Mouse (Mus musculus) frontal cortex, adult 2 months (tissue): Measurements from ENCODE around the gene Tmtc1. TPM values are rescaled to one million over a fixed set of nuclear protein-coding genes. Genes with fewer than 3 reads are reported as not detected.

Experiments
- DNase-seq, 2 experiments: peaks; one replicate each; pipeline ENCODE4 v3.0.0; 2022; ENCODE audit warnings: low spot score in 1 of 2; ENCODE audit errors: extremely low spot score in 1 of 2
- polyA plus RNA-seq: library from polyadenylated mRNA; depleted of rRNA; stranded (reverse); fragments of >200 nt; gene quantifications from 2 replicates; pipeline ENCODE4 v1.2.3, GENCODE M21; 2012

Tmtc1 gene
- polyA plus RNA-seq, 1 experiment, result 32.2 TPM

DNA sequence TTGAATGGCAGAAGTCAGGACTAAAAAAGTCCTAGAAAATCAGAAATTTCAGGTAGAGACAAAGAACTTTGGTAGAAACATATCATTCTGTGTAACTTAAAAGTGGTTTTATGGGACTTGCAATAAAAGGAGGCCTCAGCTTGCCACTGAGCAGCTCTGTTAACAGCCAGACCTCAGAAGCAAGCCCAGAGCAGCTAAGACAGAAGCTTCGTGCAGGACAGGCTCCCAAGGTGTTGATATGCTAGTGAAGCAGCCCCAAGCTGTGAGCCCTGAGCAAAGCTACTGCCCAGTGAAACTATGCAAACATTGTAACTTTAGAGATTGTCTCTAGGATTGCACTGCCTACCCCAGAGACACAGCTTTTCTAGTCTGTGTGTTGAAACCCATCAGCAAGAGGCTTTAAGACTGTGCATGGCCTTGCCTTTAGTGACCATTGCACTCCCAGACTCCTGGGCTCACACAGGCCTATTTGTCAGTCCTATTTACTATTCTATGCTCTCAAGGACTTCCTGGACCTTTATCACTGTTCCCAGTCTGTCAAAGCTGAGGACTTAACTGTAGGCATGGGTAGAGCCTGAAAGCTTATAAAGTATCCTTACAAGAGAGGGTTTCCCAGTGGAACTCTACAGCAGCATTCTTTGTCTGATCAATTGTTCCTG is 188.7 kb downstream of the Tmtc1 start:
- no peak for DNase-seq

GRCm38 (mm10) chr6:148249221-148249620 is 195.0 kb downstream of the Tmtc1 start:
- no peak for DNase-seq

DNA sequence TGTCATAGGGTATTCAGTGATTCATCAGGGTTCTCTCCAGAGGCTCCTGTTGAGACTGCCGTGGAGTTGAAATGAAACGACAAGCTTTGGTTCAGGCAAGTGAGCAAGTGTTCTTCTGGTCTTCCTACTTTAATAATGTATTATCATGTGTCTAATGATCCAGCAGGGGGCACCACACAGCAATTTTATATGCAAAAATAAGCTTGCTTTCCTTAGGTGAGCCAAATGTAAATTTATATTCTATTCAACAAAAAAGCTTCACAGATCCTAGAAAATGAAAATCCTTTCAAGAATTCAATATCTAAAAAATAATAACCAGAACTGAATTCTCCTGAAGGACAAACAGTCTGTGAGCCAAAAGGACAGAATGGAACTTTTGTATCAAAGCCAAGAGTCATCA is 195.6 kb downstream of the Tmtc1 start:
- DNase-seq, result peak in 1 of 2 experiments; percentile 83

- no peak for DNase-seq
These were observed 197.6 kb downstream of the Tmtc1 start for GRCm38 (mm10) chr6:148246544-148246943.

- DNase-seq, result no peak
These were observed 199.4 kb downstream of the Tmtc1 start for GRCm38 (mm10) chr6:148244836-148245235.

DNA sequence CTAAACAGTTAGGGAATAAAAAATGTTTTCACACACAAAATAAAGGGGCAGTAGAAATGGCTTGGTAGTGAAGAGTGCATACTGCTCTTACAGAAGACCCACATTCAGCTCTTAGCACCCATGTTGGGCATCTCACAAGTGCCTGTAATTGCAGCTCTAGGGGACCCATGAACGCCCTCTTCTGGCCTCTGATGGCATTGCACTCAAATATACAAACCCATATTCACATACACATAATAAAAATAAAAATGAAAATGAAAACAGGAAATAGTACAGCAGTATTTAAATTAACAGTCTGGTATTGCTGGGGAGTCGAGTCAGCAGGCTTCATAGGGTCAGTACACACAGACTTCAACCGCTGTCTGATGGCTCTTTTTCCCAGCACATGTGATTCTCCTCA is 201.9 kb downstream of the Tmtc1 start:
- DNase-seq, result no peak

DNA sequence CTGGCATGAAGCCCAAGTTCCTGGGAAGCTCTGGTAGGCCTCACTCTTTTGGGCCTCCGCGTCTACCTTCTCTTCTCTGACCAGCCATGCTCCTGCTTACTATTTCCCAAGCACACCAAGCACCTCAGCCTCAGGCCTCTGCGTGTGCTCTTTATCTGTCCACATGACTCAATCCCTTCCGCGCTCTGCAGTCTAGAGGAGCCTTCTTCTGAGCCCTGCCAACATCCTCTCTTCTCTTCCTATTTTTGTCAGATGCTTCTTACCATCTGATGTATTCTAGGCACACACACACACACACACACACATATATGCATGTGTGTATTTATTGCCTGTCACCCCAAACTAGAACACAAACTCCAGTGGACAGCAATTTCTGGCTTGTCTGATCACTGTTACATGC is 202.5 kb downstream of the Tmtc1 start:
- no peak for DNase-seq

DNA sequence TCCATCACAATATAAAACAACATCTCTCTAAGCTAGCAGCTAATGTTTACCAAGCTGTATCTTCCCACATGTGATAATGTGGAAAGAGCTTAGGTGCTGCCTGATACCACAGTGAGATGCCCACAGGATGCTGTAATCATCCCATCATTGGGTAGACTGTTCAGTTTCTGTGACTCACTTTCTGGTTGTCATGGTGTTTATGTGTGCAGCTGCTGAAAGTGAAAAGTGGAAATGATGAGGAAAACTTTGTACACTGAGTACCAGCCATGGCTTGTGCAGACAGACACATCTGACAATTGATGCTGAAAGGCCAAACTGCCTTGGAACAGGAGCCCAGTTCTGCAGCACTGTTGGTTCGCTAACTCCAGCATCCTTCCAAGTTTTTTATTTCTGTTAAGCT is 204.9 kb downstream of the Tmtc1 start:
- no peak for DNase-seq

DNA sequence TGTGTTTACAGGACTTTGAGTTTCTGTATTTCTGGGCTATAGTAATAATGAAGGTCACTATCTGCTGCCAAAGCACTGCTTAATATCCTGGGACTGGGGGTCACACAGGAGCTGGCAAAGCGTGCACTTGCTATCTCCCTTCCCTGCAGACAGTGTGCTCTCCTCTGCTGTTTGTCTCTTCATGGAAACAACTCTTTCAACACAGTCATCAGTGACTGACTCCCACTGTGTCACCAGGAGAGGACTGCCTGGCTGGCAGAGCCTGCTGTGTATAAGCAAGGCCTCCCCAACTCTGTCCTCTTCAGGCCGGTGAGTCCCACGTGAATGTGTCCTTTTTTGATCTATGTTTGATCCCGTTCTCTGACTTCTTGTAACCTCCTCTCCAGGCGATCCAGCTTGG is 206.7 kb downstream of the Tmtc1 start:
- no peak for DNase-seq

DNA sequence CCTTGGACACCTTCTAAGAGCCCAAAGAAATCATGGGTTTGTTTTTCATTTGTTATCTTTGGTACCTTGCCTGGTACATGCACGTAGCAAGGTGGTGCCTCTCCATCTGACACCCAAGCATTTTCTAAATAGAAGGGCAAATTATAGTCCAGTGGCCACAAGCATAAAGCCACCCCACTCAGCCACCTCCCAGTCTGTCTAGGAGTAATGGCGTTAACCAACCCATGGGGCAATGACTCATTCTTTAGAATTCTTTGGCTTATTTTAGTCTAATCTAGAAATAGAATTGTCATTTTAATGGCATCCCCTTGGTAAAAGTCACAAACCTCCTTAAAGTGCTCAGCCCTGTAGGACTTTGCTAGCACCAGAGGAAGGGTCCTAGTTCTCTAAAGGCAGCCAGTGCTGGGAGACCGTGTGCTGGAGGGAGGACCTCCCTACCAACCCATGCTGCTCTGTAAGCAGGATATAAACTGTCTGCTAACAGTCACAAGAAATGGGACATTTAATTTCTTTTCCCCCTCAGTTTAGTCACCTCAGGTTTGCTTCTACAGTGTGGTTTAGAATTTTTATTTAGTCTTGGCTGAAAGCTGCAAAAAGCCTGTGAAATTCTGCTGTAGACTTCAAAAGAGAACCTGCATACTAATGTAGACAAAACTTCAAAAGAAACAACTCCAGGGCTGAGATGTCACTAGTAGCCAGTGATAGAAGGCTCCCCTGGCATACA is 209.9 kb downstream of the Tmtc1 start:
- DNase-seq, result no peak

DNA sequence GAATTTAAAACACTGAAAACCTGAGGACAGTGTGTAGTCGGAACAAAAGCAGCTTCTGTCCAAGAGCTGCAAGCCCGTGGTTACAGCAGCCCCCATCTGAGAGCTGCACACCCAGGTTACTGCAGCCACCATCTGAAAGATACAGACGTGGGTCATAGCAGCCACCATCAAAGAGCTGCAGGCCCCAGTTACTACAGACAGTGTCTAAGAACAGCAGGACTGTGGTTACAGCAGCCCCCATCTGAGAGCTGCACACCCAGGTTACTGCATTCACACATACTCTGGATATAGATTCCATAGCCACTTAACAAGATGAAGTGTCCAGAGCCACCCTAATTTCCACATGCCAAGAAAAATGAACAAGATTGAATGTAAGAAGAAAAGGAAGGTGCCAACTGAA is 216.6 kb downstream of the Tmtc1 start:
- no peak for DNase-seq

- no peak for DNase-seq
These were observed 221.5 kb downstream of the Tmtc1 start for GRCm38 (mm10) chr6:148222686-148223085.

- DNase-seq, result no peak
These were observed 225.7 kb downstream of the Tmtc1 start for GRCm38 (mm10) chr6:148218235-148219076.

DNA sequence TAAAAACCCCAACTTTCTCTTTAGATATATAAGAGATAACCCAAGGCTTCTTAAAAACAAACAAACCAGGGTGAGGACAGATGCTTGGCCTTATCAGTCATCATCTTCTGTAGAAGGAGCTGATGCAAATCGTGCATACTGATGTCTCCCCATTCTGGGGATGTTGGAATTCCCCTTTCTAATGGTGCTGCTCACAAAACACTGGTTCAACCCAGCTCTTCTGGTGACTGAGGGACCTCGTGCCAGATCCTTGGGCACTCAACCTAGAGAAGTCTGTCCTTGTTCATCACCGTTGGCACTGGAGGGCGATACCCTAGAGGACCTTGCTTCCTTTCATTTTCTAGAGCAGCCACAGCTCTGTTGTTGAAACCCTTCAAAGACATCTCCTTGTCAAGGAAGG is 227.4 kb downstream of the Tmtc1 start:
- DNase-seq, result no peak

GRCm38 (mm10) chr6:148214765-148215164 is 229.4 kb downstream of the Tmtc1 start:
- peak in 1 of 2 experiments; percentile 77 for DNase-seq

DNA sequence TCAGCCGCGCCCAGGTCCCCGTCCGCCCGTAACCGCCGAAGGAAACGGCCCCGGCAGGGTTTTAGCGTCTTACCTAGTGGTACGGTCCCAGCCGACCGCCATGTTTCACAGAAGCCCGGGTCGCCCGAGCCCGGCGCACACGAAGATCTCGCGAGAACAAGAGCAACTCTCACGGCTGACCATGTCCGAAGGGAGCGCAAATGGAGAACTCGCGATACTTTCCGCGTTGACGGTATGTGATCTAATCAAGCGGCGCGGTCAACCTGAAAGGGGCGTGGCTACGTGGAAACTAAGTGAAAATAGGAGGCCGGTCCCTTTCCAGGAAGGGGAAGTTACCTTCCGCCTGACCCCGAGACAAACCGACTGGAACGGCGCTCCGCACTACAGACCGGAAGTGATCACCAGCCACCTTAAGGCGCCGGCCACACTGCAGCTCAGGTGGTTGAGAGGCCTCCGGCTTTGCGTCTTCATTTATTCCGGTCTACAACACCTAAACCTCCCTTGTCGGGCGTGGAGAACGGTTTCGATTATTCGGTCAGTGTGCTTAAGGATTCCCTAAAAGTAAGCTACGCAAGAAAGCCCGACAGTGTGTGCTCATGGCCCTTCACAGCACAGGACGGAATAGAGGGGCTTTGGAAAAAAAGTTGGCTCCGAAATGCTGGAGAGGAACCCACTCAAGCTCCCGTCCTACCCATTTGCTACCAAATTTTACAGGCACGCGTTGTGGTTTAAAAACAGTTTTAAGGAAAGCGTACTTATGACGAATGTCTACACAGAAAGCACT is 232.1 kb downstream of the Tmtc1 start, which contains the start of gene Ergic2:
TSS of gene Ergic2 (minus strand) at position 478 of the 784 bp plus-strand sequence.
- peak; percentile 99 for DNase-seq

DNA sequence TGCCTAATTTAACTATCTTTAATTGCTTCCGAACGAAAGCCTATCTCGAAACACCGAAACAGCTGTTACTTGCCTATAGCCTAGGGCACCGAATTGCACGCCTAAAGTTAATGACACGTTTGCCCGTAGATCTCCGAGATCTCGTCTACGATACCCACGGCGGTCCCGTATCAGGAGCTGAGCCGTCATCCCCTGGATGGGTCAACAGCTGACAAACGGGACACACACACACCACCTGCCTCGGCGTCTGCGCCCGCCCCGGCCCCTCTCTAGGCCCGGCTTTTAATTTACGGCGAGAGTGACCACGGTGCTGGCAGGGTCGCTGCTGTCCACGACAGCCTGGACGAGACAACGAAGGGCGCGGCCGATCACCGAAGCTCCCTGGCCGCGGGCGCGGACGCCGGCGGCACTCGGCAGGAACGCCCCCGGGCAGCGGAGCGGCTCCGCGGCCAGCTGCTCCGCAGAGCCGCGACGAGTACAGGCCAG is 232.8 kb downstream of the Tmtc1 start:
- DNase-seq, result peak in 1 of 2 experiments; percentile 23

DNA sequence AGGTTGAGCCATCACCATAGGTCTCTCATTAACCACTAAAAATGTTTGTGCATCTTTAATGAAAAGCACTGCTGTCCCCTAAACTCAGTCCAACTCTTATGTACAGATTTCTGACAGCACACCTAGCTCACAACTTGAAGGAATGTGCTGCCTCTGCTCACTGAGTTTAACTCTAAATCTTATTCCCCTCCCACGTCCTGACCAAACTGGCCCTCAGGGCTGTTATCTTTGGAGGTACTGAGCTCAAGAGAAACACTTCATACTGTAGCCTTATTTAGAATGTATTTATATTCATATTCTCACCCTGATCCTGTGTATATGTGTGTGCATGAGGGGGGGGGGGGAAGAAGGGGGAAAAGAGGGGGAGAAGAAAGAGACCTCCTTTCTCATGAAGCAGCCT is 236.7 kb downstream of the Tmtc1 start:
- DNase-seq, result no peak

DNA sequence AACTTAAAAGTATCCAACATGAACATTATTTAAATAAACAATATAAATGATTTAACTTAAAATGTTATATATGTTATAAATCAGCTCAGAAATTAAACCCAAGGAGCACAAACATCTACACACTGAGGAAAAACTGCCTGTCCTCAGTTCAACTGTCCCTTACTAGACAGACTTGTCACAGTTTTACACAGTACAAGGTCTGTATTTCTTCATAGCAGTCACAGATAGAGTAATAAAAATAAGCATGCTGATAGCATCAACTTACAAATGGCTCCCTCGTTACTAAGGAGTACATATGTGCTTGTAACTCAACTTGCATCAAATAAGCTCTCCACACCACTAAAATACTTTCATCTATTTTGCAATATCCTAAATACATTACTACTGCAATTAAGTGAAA is 239.1 kb downstream of the Tmtc1 start:
- no peak for DNase-seq

GRCm38 (mm10) chr6:148199729-148200128 is 244.5 kb downstream of the Tmtc1 start:
- no peak for DNase-seq
